Mouse (Mus musculus) bone marrow macrophage, adult 2 months (primary cell): ENCODE results near the gene Anxa5. TPM values are rescaled to one million over a fixed set of nuclear protein-coding genes. Genes with fewer than 3 reads are reported as not detected.

Source experiments
- H3K27ac ChIP-seq: 2 replicates; pipeline ENCODE4 v1.5.1; 2012; ENCODE audit warnings: low read depth, low read length; ENCODE audit not compliant: insufficient read depth
- H3K4me1 ChIP-seq: 2 replicates; pipeline ENCODE4 v1.6.1; 2012; ENCODE audit warnings: low read length; ENCODE audit not compliant: control insufficient read depth, insufficient read depth
- H3K4me3 ChIP-seq: 2 replicates; pipeline ENCODE4 v1.5.1; 2012; ENCODE audit warnings: mild to moderate bottlenecking, low read length, moderate library complexity; ENCODE audit not compliant: insufficient read depth
- CTCF ChIP-seq: IDR thresholded peaks from 2 replicates; pipeline ENCODE4 v1.5.1; 2012; ENCODE audit warnings: low read depth, mild to moderate bottlenecking, low read length, moderate library complexity
- POLR2A ChIP-seq: IDR thresholded peaks from 2 replicates; pipeline ENCODE4 v1.6.1; 2012; ENCODE audit warnings: mild to moderate bottlenecking, low read depth, low read length, borderline replicate concordance
- polyA plus RNA-seq: library from polyadenylated mRNA; stranded (reverse); fragments of >200 nt; gene quantifications from 2 replicates; pipeline ENCODE4 v1.2.4, GENCODE M21; 2012; ENCODE audit not compliant: missing spikeins, insufficient read depth, insufficient read length

Gene Anxa5
- polyA plus RNA-seq, 1 experiment: 897 TPM

DNA sequence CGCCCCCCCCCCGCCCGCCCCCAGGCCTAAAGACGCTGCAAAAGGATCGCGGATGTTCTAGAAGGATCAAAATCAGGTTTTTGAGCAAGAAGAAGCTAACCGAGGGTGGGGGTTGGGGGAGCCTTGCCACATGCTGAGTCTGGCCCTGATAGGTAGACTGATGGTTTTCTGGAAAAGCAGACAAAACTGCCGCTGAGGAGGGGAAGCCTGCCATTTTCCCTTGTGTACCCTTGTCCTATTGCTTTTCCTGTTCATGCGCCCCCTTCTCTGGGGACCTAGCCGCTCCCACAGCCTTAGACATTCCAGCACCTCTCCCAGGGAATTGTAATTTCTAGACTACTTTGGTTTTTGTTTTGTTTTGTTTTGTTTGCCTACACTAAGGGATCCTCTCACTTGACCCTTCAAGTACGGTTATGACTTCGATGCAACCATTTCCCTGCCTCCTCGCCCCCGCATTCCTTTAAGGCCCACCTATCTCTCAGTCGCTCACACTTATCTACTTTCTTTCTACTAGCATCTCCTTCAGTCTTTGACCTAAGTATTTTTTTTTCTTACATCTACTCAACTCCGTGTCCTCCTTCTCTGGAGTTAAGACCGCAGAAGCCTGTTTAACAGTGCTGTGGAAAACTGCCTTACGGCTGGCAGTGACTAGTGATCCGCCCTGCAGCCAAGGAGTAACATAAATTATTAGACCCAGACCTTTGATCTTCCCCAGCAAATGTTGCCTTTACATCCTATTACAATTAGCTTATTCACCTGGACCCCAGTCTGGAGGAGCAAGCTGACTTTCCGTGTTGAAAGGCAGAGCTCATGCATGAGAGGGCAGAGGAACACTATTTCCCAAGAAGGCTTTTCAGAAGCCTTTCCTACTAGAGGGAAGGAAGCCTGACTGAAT lies 814 bp upstream of the Anxa5 start:
- Histone ChIP-seq H3K27ac (no peak overlapping the region), H3K4me1 (peaks cover 20% of the 10 kb centered on the region), H3K4me3 (peak overlapping the region; percentile 67)
- no peak for TF ChIP-seq CTCF
- no peak for TF ChIP-seq POLR2A

DNA sequence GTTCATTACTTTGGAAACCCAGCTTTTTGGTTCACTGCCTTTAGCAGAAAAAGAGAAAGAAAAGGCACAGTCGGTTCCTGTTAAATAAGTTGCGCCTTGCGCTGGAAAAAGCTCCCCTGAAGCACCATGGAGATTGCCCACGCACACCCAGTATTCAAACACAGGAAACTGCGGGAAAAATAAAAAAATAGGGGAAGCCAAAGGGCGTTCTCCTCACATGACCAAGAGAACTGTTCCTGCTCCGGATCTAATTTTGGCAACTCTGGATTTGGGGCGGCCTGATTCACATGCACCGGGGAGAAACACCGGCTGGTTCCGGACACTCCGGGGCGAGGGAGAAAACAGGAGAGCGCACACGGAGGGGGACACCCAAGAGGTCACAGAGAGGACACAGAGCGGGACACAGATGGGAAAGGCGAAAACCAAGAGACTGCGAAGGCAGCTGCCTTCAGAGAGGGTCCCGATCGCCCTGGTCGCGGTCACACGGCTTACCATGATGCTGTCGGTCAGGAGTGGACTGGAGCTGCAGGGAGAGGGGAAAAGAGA lies 683 bp downstream of the Anxa5 start:
- H3K4me3 ChIP-seq: peak overlapping the region; percentile 94
- H3K4me1 ChIP-seq: peaks cover 32% of the 10 kb centered on the region
- peak overlapping the region; percentile 98 for H3K27ac ChIP-seq
- TF ChIP-seq CTCF (no peak), POLR2A (no peak)

DNA sequence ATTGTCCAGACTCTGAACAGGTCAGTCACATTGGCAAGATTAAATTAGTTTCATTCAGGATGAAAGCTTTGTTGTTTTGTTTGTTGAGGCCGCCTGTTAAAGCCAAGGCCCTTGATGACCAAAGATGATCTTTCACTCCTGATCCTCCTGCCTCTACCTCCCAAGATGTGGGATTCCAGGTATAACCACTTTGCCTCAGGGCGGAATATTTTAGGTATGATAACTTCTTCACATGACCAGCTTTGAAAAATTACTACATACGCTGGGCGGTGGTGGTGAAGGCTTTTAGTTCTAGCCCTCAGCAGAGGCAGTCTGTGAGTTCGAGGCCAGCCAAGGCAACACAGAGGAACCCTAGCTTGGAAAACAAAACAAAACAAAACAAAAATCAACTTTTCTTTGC lies 1.3 kb downstream of the Anxa5 start:
- TF ChIP-seq CTCF (no peak), POLR2A (no peak)
- Histone ChIP-seq H3K4me3 (peak overlapping the region; percentile 94), H3K27ac (peak overlapping the region; percentile 98), H3K4me1 (peaks cover 36% of the 10 kb centered on the region)

DNA sequence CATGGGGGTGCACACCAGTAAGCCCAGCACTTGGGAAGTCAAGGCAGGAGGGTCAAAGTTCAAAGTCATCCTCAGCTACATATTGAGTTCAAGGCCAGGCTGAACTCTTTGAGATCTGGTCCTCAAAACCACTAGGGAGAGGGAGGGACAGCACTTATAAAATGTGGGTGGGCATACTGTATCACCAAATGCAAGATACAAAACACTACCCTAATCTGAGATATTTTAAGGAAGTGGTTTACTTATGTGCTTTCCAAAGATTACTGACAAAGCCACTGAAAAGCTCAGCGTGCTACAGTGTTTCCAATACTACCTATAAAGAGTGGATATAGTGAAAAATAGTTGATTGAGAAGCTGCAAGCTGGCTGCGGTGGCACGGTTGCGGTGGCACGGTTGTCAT lies 2.5 kb downstream of the Anxa5 start:
- peak overlapping the region; percentile 11; the same call in 1 of the 2 replicates for H3K27ac ChIP-seq
- peaks cover 40% of the 10 kb centered on the region for H3K4me1 ChIP-seq
- TF ChIP-seq CTCF (no peak), POLR2A (no peak)
- peak overlapping the region; percentile 44 for H3K4me3 ChIP-seq

DNA sequence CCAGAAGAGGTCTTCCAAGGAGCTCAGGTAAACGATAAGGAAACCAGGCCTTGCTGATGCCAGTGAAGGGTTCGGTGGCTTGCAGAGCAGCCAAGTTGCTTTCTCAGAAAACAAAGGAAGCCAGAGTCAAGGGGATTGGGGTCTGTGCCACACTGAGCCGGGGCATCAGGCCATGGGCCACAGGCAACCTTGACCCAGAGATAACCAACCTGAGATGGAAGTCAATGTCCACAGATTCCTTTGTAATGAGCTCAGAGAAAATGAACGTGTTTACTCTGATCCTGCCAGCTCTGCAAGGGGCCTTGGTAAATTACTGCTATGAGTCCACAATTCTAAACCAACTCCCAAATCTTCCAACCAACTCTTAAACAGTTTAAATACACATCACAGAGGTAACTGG lies 3.8 kb downstream of the Anxa5 start:
- Histone ChIP-seq H3K4me3 (no peak overlapping the region), H3K27ac (no peak overlapping the region), H3K4me1 (peaks cover 50% of the 10 kb centered on the region)
- TF ChIP-seq CTCF (no peak), POLR2A (no peak)

DNA sequence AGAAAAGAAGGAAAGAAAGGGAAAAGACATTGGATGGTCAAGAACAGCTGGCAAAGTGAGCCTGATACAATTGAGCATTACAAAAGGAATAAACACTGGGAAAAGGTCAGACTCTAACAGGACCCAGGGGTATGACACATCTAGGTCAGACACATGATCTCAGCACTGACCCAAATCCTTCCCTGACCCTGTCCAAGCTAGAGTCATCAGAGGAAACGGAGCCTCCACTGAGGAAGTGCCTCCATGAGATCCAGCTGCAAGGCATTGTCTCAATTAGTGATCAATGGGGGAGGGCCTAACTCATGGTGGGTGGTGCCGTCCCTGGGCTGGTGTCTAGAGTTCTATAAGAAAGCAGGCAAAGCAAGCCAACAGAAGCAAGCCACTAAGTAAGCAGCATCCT lies 6.8 kb downstream of the Anxa5 start:
- Histone ChIP-seq H3K27ac (no peak overlapping the region; the same call in 1 of the 2 replicates), H3K4me1 (peaks cover 51% of the 10 kb centered on the region), H3K4me3 (no peak overlapping the region)
- TF ChIP-seq POLR2A (no peak), CTCF (no peak)

DNA sequence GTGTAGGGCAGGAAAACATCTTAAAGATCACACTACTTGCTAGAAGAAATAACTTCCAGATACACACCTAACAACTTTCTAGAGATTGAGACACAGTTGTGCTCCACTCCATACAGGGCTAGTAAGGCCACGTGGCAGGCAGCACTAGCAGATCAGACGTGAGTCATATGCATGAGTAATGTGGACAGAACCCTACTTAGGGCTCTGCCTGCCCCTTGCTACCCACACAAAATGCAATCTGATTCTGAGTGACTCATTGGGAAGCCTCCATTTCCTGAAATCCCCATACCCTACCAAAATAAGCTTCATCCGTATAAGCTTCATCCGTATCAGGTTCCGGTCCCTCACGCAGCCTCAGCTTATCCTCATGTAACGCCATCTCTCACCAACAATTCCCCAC lies 8.1 kb downstream of the Anxa5 start:
- TF ChIP-seq CTCF (no peak), POLR2A (no peak)
- Histone ChIP-seq H3K4me1 (peaks cover 45% of the 10 kb centered on the region), H3K4me3 (peak overlapping the region; percentile 2; the same call in 1 of the 2 replicates), H3K27ac (peak overlapping the region; percentile 32)

DNA sequence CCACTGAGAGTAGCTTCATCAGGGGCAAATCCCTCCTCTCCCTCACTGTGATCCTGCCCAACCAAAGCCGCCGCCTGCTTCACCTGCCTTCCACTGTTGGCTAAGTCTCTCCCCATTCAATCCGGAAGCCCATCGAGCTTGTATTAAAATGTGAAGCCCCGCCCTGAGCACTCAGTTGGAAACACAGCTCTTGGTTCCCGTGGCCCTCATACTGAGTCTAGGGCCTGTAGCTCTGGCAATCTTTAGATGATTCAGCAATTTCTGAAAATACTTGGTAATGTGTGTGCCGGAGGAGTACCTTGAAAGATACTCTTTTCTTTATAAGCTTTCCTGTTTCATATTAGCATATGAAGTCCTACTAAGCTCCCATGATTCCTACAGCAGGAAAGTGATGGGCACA lies 10.2 kb downstream of the Anxa5 start:
- Histone ChIP-seq H3K4me1 (peaks cover 36% of the 10 kb centered on the region), H3K4me3 (no peak overlapping the region), H3K27ac (no peak overlapping the region)
- TF ChIP-seq POLR2A (no peak), CTCF (no peak)

DNA sequence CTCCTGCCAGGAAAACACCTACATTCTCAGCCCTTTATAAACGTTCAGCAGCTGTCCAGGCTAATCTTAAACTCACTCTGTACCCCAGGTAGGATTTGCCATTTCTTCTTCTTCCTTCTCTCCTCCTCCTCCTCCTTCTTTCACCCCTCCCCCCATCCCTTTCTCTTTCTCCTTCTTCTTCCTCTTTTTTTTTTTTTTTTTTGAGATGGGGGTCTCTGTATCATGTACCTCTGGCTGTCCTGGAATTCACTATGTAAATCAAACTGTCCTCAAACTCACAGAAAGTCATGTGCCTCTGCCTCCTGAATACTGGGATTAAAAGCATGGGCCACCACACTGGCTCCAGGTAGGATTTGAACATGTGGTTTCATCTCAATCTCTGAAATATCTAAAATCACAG lies 13.3 kb downstream of the Anxa5 start:
- TF ChIP-seq CTCF (no peak), POLR2A (no peak)
- H3K27ac ChIP-seq: no peak overlapping the region
- H3K4me3 ChIP-seq: no peak overlapping the region
- H3K4me1 ChIP-seq: peaks cover 17% of the 10 kb centered on the region

DNA sequence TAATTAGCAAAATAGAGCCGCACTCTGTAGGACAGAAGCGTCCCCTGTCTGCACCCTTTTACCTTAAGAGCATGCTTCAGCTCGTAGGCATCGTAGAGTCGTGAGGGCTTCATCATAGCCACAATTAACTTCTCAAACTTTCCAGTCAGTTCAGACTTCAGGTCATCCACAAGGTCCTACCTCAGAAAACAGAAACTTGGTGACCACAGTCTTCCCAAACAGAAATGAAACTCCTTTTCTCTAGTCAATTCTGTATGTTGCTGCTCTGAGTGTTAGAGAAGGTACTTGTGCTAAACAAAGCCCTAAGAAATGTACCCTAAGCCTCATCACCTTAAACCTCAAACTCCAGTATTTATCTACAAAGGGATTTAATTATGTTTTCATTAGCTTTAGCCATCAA lies 13.9 kb downstream of the Anxa5 start:
- TF ChIP-seq CTCF (no peak), POLR2A (no peak)
- H3K4me3 ChIP-seq: no peak overlapping the region
- H3K27ac ChIP-seq: no peak overlapping the region
- peaks cover 12% of the 10 kb centered on the region for H3K4me1 ChIP-seq
